Mouse (Mus musculus): ENCODE data around the gene Crybg2. TPM values are rescaled to one million over a fixed set of nuclear protein-coding genes. Genes with fewer than 3 reads are reported as not detected.

The Crybg2 gene
- polyA plus RNA-seq, 1 experiment from 2014 or later: 11.1 TPM

DNA sequence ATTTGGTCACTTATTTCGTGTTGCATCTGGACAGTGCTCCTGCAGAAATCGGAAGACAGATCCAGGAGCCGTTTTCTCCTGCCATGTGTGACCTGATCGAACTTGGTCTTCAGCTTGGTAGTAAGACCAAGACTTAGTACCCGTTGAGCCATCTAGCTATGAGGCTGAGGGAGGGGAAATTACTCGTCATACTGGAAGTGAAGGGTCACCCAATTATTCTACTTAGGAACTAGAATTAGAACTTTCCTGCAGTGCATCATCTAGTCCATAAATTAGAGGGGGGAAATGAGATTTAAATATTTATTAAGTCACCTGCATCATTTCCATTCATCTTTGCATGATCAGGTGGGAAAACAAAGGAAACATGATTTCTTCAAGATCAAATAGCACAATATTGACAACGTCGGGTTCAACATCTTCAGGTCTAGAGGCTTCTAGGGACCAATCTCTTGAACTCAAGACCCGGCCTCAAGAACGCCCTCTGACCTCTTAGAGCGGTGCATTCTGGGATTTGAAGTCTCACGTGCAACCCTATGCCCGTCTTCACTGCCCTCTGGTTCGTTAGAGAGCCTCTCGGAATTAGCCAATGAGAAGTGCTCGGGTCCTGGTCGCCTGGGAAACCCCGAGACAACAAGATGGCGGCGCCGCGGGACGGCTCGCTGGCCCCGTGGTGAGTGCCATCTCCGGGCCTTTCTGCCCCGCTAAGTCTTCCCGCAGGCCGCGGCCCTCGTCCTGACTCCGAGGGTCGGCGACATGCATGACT lies 41.5 kb downstream of the Crybg2 start, which contains the start of gene Ubxn11:
Gene Ubxn11, plus strand, starts transcription at position 592 of the 763 bp plus-strand sequence.
- H3K4me3 ChIP-seq (replicated peaks): peak within 1 kb of the TSS; percentile 82
- ATAC-seq (ENCODE audit: insufficient read depth, low FRiP score, low read depth): peak; percentile 93
- H3K4me1 ChIP-seq: 0 out of 2 replicates have a peak, but pooled peaks cover 4% of the 10 kb centered on the region
- H3K9me3 ChIP-seq: no peaks in the 10 kb centered on the region
- H3K36me3 ChIP-seq: no peaks in the 10 kb centered on the region
- H3K9ac ChIP-seq: peak within 1 kb of the TSS; percentile 59; the same call in 1 of the 2 replicates
- no peak within 1 kb of the TSS for H3K27ac ChIP-seq
- WGBS: 17% methylated on average over 34 of the region's 34 CpGs
- peak within 1 kb of the TSS; percentile 71 for H3K4me2 ChIP-seq
- H3K27me3 ChIP-seq (replicated peaks): no peaks in the 10 kb centered on the region

DNA sequence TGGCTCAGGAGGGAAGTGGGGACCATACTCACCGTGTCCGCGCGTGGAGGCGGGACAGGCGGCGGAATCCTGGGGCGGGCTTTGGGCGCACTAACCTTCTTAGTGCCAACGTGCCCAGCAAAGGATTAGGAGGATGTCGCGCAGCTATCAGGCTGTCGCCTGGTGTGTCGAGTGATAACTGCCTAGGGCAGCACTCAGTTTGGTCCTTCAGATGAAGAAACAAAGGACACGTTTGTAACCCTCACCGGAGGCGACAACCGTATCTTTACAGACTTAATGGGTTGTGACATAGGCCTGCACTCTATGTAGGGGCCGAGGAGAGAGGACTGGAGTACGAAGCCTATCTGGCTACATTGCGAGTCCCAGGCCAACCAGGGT lies 42.1 kb downstream of the Crybg2 start:
- peak; percentile 33; the same call in 1 of the 2 replicates for ATAC-seq (ENCODE audit: insufficient read depth, low FRiP score, low read depth)
- H3K4me3 ChIP-seq (replicated peaks): peak overlapping the region; percentile 82
- no peaks in the 10 kb centered on the region for H3K9me3 ChIP-seq
- 0 out of 2 replicates have a peak, but pooled peaks cover 4% of the 10 kb centered on the region for H3K4me1 ChIP-seq
- no peaks in the 10 kb centered on the region for H3K27me3 ChIP-seq (replicated peaks)
- peak overlapping the region; percentile 59; the same call in 1 of the 2 replicates for H3K9ac ChIP-seq
- H3K36me3 ChIP-seq: no peaks in the 10 kb centered on the region
- H3K4me2 ChIP-seq: peak overlapping the region; percentile 71
- WGBS: 3% methylated on average over 21 of the region's 21 CpGs
- H3K27ac ChIP-seq: no peak overlapping the region

DNA sequence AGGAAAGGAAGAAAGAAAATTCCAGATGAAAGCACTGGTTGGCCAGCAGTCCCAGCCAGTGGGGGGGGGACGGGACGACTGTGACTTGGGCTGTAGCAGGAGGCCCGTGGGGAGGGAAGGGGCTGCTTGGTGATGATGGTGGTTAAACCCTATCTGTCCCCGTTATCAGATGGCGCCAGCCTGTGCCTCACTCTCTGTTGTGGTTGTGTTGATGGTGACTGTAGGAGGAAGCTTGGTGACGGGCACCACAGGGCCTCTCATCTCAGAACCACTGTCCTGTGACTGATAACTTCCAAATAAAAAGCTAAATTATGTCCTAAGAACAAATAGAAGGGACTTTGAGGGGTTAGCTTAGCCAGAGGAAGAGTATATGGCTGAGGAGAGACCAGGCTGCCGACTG lies 45.5 kb downstream of the Crybg2 start:
- Histone ChIP-seq H3K27ac (no peak overlapping the region), H3K4me2 (no peak overlapping the region), H3K4me3 (replicated peaks) (no peak overlapping the region), H3K27me3 (replicated peaks) (no peaks in the 10 kb centered on the region), H3K4me1 (peaks cover 4% of the 10 kb centered on the region; the same call in 1 of the 2 replicates), H3K9ac (no peak overlapping the region), H3K36me3 (no peaks in the 10 kb centered on the region), H3K9me3 (no peaks in the 10 kb centered on the region)
- ATAC-seq (ENCODE audit: insufficient read depth, low FRiP score, low read depth): no peak
- 58% methylated on average over 7 of the region's 7 CpGs for WGBS

DNA sequence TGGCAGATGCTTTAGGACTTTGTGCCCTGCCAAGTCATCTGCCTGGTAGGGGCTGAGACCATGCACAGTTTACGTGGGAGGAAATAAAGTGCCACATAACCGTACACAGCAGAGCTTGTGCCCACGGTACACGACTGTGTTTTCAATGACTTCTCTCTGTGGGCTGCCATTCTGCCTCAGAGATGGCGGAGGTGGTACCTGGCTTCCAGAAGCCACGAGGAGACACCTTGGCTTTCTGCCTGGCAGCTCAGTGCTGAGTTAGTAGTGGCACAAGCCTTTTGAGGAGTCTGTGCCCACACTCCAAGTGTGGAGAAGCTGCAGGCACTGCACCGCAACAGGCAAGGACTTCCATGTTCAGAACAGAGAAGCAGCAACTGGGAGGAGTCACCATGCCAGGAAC lies 47.1 kb downstream of the Crybg2 start:
- WGBS: 81% methylated on average over 7 of the region's 7 CpGs
- no peak overlapping the region for H3K27ac ChIP-seq
- H3K4me2 ChIP-seq: no peak overlapping the region
- no peak for ATAC-seq (ENCODE audit: insufficient read depth, low FRiP score, low read depth)
- no peak overlapping the region for H3K9ac ChIP-seq
- H3K9me3 ChIP-seq: no peaks in the 10 kb centered on the region
- peaks cover 2% of the 10 kb centered on the region; the same call in 1 of the 2 replicates for H3K4me1 ChIP-seq
- H3K4me3 ChIP-seq (replicated peaks): no peak overlapping the region
- no peaks in the 10 kb centered on the region for H3K27me3 ChIP-seq (replicated peaks)
- H3K36me3 ChIP-seq: no peaks in the 10 kb centered on the region

DNA sequence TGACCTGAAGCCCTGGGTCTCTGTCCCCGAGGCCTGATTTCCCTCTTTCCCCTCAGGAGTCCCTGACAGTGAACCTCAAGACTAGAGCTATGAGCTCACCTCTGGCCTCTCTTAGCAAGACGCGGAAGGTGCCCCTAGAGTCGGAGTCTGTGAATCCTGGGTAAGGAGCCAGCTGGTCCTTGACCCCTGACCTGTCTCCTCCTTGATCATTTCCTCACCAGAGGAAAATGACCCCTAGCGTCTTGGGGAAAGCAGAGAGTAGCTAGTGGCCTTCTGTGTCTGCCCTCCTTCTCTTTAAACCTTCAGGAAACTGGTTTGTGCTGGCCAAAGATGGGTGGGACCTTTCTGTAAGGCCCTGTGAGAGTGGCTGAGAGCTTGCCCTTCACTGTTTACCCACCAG lies 47.6 kb downstream of the Crybg2 start:
- H3K27ac ChIP-seq: no peak overlapping the region
- H3K9ac ChIP-seq: no peak overlapping the region
- WGBS: 32% methylated on average over 5 of the region's 5 CpGs
- no peaks in the 10 kb centered on the region; the same call in 1 of the 2 replicates for H3K4me1 ChIP-seq
- H3K9me3 ChIP-seq: no peaks in the 10 kb centered on the region
- H3K4me2 ChIP-seq: no peak overlapping the region
- no peak for ATAC-seq (ENCODE audit: insufficient read depth, low FRiP score, low read depth)
- H3K27me3 ChIP-seq (replicated peaks): no peaks in the 10 kb centered on the region
- no peak overlapping the region for H3K4me3 ChIP-seq (replicated peaks)
- H3K36me3 ChIP-seq: no peaks in the 10 kb centered on the region

DNA sequence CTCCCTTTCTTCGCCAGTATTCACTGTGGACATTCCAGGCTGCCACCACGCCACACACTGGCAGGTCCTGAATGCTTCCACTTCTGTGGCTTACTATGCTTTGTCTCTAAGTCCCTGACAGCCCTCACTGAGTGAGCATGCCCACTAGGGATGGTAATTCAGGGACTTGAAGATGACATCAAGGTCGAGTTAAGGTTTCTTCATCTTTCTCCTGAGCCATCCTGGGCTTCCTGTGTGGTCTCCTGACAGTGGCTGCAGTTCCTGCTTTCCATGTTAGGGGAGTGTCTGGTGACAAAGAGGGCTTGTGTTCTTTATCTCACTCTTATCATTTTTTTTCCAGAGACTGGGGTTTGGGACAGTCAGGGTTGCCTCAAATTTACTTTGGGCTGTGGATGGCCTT lies 50.0 kb downstream of the Crybg2 start:
- Histone ChIP-seq H3K36me3 (no peaks in the 10 kb centered on the region), H3K9ac (no peak overlapping the region), H3K27ac (no peak overlapping the region), H3K27me3 (replicated peaks) (no peaks in the 10 kb centered on the region), H3K4me1 (no peaks in the 10 kb centered on the region; the same call in 1 of the 2 replicates), H3K4me3 (replicated peaks) (no peak overlapping the region), H3K4me2 (no peak overlapping the region), H3K9me3 (no peaks in the 10 kb centered on the region)
- 41% methylated on average over 3 of the region's 3 CpGs for WGBS
- ATAC-seq (ENCODE audit: insufficient read depth, low FRiP score, low read depth): no peak

DNA sequence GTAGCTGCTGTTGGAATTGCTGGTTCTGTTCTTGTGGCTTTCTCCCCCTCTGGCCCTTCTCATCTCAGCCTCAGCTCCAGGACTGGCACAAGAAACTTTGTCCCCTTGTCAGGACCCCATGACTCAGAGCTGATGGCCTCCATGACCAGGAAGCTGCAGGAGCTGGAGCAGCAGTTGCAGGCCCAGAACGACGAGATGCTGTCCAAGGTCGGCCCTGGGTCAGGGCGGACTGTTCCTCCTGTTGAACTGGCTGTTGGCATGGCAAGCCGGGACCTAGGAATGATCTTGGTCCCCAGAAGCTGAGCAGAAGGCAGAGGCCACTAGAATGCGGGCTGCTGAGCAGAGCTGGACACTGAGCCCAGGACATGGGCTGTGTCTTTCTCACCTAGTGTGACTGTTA lies 51.8 kb downstream of the Crybg2 start:
- H3K9ac ChIP-seq: no peak overlapping the region
- H3K4me1 ChIP-seq: no peaks in the 10 kb centered on the region; the same call in 1 of the 2 replicates

DNA sequence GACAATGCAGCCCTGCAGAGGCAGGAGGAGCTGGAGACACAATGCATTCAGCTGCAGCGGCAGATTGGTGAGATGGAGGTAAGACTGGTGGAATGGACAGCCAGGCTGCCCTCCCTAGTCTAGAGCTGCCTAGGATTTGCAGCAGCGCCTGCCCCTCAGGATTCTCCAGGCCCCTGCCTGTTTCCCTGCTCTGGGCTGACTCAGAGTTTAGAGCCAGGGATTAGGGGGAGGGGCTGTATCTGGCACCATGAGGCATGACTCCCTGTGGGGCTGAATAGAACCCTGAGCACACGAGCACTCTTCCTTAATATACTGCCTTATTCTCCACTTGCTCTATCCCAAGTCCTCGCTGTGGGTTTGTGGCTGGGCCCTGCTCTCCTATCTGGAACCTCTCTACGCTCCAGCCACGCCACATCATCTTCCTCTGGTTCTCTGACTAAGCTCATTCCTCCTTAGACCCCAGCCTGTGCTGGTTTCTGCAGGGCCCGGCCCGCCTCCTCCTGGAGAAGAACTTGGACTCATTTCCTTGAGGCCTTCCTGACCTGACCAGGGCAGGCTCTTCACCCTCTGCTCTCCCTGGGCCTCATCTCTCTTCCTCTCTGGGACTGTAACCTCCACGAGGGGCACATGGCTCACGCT lies 52.9 kb downstream of the Crybg2 start:
- Histone ChIP-seq H3K4me2 (no peak overlapping the region), H3K9me3 (no peaks in the 10 kb centered on the region), H3K27me3 (replicated peaks) (no peaks in the 10 kb centered on the region), H3K9ac (no peak overlapping the region), H3K4me3 (replicated peaks) (no peak overlapping the region), H3K36me3 (no peaks in the 10 kb centered on the region), H3K4me1 (no peaks in the 10 kb centered on the region; the same call in 1 of the 2 replicates), H3K27ac (no peak overlapping the region)
- 53% methylated on average over 10 of the region's 10 CpGs for WGBS
- no peak for ATAC-seq (ENCODE audit: insufficient read depth, low FRiP score, low read depth)

More for the DNA sequence above, 51.8 kb downstream of the Crybg2 start:
- Histone ChIP-seq H3K36me3 (no peaks in the 10 kb centered on the region), H3K9me3 (no peaks in the 10 kb centered on the region), H3K4me2 (no peak overlapping the region), H3K27me3 (replicated peaks) (no peaks in the 10 kb centered on the region), H3K27ac (no peak overlapping the region), H3K4me3 (replicated peaks) (no peak overlapping the region)
- WGBS: 66% methylated on average over 6 of the region's 6 CpGs
- ATAC-seq (ENCODE audit: insufficient read depth, low FRiP score, low read depth): no peak

DNA sequence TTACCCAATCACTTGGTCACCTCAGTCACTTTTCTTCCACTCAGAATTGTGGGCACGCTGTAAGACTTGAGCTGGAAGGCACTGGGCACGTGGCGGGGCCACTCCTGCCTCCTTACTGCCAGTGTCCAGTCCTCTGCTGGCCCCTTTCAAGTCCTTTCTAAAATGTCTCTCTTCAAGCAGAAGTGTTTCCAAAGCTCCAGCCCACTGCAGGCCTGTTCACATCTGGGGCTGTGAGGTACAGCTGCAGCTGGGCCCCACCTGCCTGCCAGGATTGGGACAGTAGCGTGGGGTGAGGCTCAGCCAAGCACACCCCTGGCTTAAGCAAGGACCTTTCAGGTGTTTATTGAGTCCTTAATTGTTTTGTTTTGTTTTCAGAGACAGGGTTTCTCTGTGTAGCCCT lies 53.4 kb downstream of the Crybg2 start:
- Histone ChIP-seq H3K4me1 (no peaks in the 10 kb centered on the region; the same call in 1 of the 2 replicates), H3K27ac (no peak overlapping the region), H3K36me3 (no peaks in the 10 kb centered on the region), H3K4me2 (no peak overlapping the region), H3K9ac (no peak overlapping the region), H3K27me3 (replicated peaks) (no peaks in the 10 kb centered on the region), H3K9me3 (no peaks in the 10 kb centered on the region), H3K4me3 (replicated peaks) (no peak overlapping the region)
- 87% methylated on average over 4 of the region's 4 CpGs for WGBS
- no peak for ATAC-seq (ENCODE audit: insufficient read depth, low FRiP score, low read depth)

DNA sequence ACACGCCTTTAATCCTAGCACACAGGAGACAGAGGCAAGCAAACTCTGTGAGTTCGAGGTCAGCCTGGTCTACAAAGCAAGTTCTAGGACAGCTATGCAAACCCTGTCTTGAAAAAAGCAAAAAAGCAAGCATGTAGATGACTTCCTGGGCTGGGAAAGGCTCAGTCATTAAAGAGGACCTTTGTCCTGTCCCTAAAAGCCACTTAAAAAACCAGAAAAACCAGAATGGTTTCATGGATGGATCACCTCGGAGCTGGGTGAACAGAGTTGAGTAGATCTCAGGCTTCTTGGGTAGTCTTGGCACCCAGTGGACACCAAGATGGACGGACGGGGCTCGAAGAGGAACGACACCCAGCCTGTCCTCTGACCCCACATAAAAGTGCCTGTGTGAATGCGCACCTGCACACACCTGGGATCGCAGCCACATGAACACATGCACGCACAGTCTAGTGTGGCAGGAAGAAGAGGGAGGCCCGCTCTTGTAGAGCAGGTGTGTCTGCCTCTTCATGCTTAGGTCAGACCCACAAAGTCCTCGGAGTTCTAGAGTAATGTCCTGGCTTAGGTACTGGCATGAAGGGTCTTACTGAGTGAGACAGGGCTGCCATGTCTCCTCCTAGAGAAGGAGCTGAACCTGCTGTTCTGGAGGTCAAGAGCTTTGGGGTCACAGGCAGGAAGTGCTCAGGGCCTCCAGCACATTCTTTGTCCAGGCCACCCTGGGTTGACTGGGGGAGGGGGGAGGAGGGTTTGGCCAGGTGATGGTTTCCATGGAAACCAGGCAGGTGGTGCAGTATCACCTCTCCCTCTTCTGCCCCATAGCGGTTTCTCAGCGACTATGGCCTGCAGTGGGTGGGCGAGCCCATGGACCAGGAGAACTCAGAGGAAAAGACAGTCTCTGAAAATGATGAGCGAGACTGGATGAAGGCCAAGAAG lies 54.9 kb downstream of the Crybg2 start:
- Histone ChIP-seq H3K9ac (no peak overlapping the region), H3K4me2 (no peak overlapping the region), H3K36me3 (no peaks in the 10 kb centered on the region), H3K9me3 (no peaks in the 10 kb centered on the region), H3K27ac (no peak overlapping the region), H3K4me1 (no peaks in the 10 kb centered on the region), H3K4me3 (replicated peaks) (no peak overlapping the region), H3K27me3 (replicated peaks) (no peaks in the 10 kb centered on the region)
- no peak for ATAC-seq (ENCODE audit: insufficient read depth, low FRiP score, low read depth)
- 73% methylated on average over 16 of the region's 16 CpGs for whole genome bisulfite sequencing

DNA sequence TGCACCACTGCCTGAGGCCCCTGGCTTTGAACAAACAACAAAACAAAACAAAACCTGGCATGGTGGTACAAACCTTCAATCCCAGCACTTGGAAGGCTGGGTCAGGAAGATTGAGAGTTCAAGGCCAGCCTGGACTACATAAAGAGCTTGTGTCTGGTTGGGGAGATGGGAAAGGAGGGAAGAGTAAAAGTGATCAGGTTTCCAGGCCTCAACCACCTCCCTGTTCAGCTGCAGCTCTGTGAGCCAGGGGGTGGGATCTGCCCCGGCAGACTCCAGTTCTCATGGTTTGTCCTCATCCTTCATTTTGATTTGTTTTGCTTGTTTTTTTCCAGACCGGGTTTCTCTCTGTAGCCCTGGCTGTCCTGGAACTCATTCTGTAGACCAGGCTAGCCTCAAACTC lies 55.9 kb downstream of the Crybg2 start:
- no peak overlapping the region for H3K9ac ChIP-seq
- no peak overlapping the region for H3K4me2 ChIP-seq
- H3K4me1 ChIP-seq: peaks cover 6% of the 10 kb centered on the region; the same call in 1 of the 2 replicates
- 67% methylated on average over 2 of the region's 2 CpGs for whole genome bisulfite sequencing
- no peaks in the 10 kb centered on the region for H3K27me3 ChIP-seq (replicated peaks)
- no peak for ATAC-seq (ENCODE audit: insufficient read depth, low FRiP score, low read depth)
- H3K27ac ChIP-seq: no peak overlapping the region
- no peak overlapping the region for H3K4me3 ChIP-seq (replicated peaks)
- no peaks in the 10 kb centered on the region for H3K9me3 ChIP-seq
- H3K36me3 ChIP-seq: no peaks in the 10 kb centered on the region
